Mouse (Mus musculus) bone marrow macrophage, adult 2 months (primary cell): ENCODE measurements around the gene Dip2b.

ENCODE experiments used
- CTCF ChIP-seq: IDR thresholded peaks from 2 replicates; pipeline ENCODE4 v1.5.1; 2012; ENCODE audit warnings: low read depth, mild to moderate bottlenecking, low read length, moderate library complexity
- POLR2A ChIP-seq: IDR thresholded peaks from 2 replicates; pipeline ENCODE4 v1.6.1; 2012; ENCODE audit warnings: mild to moderate bottlenecking, low read depth, low read length, borderline replicate concordance

GRCm38 (mm10) chr15:100150593-100150992 lies 112.1 kb downstream of the Dip2b start:
- TF ChIP-seq CTCF (no peak), POLR2A (no peak)
